Mouse (Mus musculus) ES-Bruce4 (cell line): ENCODE measurements around the gene Ciapin1.

ENCODE experiments used
- CTCF ChIP-seq: IDR thresholded peaks from one replicate; pipeline ENCODE4 v1.8.1; 2011; ENCODE audit warnings: low read depth, low read length
- EP300 ChIP-seq: IDR thresholded peaks from 2 replicates; pipeline ENCODE4 v1.6.1; 2011; ENCODE audit warnings: low read depth, low read length; ENCODE audit not compliant: insufficient read depth
- POLR2A ChIP-seq: IDR thresholded peaks from one replicate; pipeline ENCODE4 v1.8.1; 2011; ENCODE audit warnings: low read length; ENCODE audit not compliant: insufficient read depth

DNA sequence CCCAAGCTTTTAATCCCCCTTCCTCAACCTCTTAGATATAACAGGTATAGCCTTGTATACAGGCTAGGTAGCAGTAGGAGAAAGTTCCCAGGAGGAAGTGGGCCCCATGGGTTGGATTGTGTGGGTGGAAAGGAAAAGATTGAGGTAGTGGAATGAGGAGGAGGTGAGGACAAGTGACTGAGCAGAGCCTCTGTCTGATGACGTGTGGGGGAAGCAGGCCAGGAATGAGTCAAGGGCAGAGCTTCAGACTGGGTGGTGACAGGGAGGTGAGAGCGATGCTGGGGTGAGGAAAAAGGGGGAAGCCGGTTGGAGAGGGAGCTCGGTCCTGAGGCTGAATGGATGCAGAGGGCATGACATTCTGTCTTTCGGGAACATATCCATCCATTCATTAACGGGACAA lies 34.6 kb downstream of the Ciapin1 start:
- TF ChIP-seq POLR2A (no peak), CTCF (no peak), EP300 (no peak)
